Mouse (Mus musculus): Measurements from ENCODE around the gene Itgb5. TPM values are rescaled to one million over a fixed set of nuclear protein-coding genes. Genes with fewer than 3 reads are reported as not detected.

Gene Itgb5
- polyA plus RNA-seq, 1 experiment from 2014 or later: 26.0 TPM

DNA sequence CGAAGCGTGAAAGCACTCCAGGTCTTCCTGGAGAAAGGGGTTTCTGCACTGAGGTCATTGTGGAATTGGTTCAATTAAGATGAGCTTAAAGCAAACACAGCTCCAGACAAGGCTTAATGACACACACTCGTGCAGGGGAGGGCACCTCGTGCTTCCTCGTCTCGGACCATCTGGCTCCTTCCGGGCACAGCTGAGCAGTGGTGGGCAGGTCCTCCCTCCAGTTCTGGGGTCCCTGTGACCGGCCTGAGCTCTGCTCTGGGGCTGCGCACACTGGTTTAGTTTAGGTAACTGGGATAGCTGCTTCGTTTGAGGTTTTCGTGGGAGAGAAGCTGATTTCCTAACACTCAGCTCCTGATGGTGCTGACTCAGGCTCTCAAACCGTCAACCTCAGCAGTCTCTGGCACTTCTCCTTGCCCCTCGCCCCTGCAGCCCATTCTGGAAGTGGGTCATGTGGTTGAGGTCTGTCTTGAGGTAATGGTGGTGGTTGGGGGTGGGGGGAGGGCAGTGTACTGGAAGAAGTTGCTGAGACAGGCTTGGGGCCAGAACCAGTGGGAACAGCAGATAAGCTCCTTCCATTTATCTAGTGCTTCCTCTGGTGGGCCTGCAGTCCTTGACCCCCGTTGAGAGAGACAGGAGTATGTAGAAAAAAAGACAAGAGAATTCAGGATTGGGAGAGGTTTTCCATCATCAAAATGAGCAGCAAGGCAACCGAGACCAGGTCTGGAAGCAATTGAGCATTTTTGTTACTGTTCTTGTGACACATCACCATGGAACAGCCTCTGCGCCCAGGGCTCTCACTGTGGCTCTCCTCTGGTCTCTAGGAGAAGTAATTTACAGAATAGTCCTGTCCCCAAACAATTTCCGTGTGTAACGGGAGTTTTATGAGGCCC is 92.9 kb downstream of the Itgb5 start:
- H3K4me1 ChIP-seq (replicated peaks; ENCODE audit: control insufficient read depth, insufficient read depth): no peaks in the 10 kb centered on the region
- no peak for DNase-seq (ENCODE audit: low spot score)
- H3K9ac ChIP-seq (ENCODE audit: low read length): no peak overlapping the region
- no peak overlapping the region for H3K4me3 ChIP-seq (ENCODE audit: low read depth, low read length)
- peak; percentile 63; the same call in 1 of the 2 replicates for ATAC-seq (ENCODE audit: low FRiP score, low TSS enrichment)
- H3K27me3 ChIP-seq (ENCODE audit: control insufficient read depth, insufficient read depth, low read length): no peaks in the 10 kb centered on the region
- no peak for TF ChIP-seq EP300 (optimal IDR thresholded peaks at IDR 0.05)
- TF ChIP-seq CTCF (IDR thresholded peaks at IDR 0.05; ENCODE audit: low read depth): no peak
- no peak overlapping the region for H3K4me2 ChIP-seq (replicated peaks; ENCODE audit: low read depth)
- H3K27ac ChIP-seq (replicated peaks): peak overlapping the region; percentile 67
- no peaks in the 10 kb centered on the region for H3K9me3 ChIP-seq (ENCODE audit: control insufficient read depth, low read length)
- 0 out of 2 replicates have a peak, but pooled peaks cover 9% of the 10 kb centered on the region for H3K36me3 ChIP-seq (ENCODE audit: control insufficient read depth, insufficient read depth, low read length)
- WGBS: 45% methylated on average over 18 of the region's 18 CpGs

DNA sequence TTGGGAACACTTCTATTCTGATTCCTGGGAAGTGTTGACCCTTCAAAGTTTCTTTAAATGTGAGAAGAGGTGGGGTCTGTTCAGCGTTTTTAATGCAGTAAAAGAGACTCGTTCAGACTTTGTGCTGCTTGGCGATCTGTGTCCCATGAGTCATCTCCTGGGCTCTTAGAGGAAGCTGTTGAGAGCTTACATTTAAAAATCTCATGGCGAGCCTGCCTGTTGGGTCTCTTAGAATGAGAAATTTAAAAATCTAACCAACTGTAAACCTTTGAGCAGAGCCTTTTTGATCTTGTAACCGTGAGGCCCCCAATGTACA is 93.5 kb downstream of the Itgb5 start:
- TF ChIP-seq CTCF (IDR thresholded peaks at IDR 0.05; ENCODE audit: low read depth) (no peak), EP300 (optimal IDR thresholded peaks at IDR 0.05) (no peak)
- no peak for DNase-seq (ENCODE audit: low spot score)

DNA sequence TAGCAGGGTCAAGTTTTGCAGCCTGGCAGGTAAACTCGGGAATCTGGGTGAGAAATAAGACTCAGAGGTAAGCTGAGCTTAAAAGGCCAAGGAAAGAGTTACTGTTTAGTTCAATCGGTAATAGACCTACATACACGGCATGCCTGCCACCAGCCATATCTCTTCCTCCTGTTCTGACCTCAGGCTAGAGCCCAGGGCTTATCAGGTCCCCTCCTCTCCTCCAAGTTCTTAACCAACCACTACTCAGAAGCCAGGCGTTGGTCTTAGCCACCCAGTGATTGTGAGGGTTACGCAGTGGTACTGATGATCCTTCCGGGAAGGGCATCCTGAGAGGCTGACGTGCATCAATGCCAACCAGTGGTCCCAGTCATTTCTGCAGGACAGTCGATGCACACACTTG is 94.3 kb downstream of the Itgb5 start:
- H3K27me3 ChIP-seq (ENCODE audit: control insufficient read depth, insufficient read depth, low read length): no peaks in the 10 kb centered on the region
- TF ChIP-seq EP300 (optimal IDR thresholded peaks at IDR 0.05) (no peak), CTCF (IDR thresholded peaks at IDR 0.05; ENCODE audit: low read depth) (no peak)
- 0 out of 2 replicates have a peak, but pooled peaks cover under 1% of the 10 kb centered on the region for H3K4me1 ChIP-seq (replicated peaks; ENCODE audit: control insufficient read depth, insufficient read depth)
- H3K4me2 ChIP-seq (replicated peaks; ENCODE audit: low read depth): no peak overlapping the region
- no peak overlapping the region for H3K9ac ChIP-seq (ENCODE audit: low read length)
- WGBS: 90% methylated on average over 8 of the region's 8 CpGs
- no peak overlapping the region for H3K27ac ChIP-seq (replicated peaks)
- no peak overlapping the region for H3K4me3 ChIP-seq (ENCODE audit: low read depth, low read length)
- ATAC-seq (ENCODE audit: low FRiP score, low TSS enrichment) (no peak), DNase-seq (ENCODE audit: low spot score) (no peak)
- H3K9me3 ChIP-seq (ENCODE audit: control insufficient read depth, low read length): no peaks in the 10 kb centered on the region
- H3K36me3 ChIP-seq (ENCODE audit: control insufficient read depth, insufficient read depth, low read length): 0 out of 2 replicates have a peak, but pooled peaks cover 9% of the 10 kb centered on the region

More for the DNA sequence above, 93.5 kb downstream of the Itgb5 start:
- Histone ChIP-seq H3K27ac (replicated peaks) (peak overlapping the region; percentile 67), H3K4me1 (replicated peaks; ENCODE audit: control insufficient read depth, insufficient read depth) (no peaks in the 10 kb centered on the region), H3K4me3 (ENCODE audit: low read depth, low read length) (no peak overlapping the region), H3K9ac (ENCODE audit: low read length) (no peak overlapping the region), H3K27me3 (ENCODE audit: control insufficient read depth, insufficient read depth, low read length) (no peaks in the 10 kb centered on the region), H3K9me3 (ENCODE audit: control insufficient read depth, low read length) (no peaks in the 10 kb centered on the region), H3K36me3 (ENCODE audit: control insufficient read depth, insufficient read depth, low read length) (0 out of 2 replicates have a peak, but pooled peaks cover 9% of the 10 kb centered on the region), H3K4me2 (replicated peaks; ENCODE audit: low read depth) (no peak overlapping the region)
- 26% methylated on average over 5 of the region's 5 CpGs for WGBS
- no peak for ATAC-seq (ENCODE audit: low FRiP score, low TSS enrichment)

DNA sequence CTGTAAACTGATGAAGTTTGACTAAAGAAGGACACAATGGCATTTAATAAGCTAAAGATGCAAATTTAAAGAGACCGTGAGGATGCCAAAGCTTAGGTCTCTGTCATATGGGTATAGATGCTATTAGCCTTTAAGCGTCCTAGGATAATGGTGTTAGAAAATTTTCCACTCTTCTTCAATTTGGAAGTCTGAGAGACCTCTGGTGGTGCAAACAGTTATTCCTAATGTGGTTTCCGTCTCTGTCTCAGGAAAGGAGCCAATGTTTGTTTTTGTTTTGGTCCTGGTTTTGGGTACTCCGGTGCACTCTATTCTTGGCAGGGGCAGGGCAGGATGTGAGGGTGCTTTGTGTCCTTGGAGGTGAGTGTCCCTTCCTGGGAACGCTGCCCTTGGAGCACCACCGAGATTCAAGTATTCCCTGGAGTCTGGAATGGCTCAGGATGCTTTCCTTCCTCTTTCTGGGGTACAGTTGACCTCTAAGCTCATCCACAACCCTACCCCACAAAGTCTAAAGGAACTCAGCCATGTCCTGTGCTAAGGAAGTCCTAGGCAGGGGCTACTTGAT is 97.9 kb downstream of the Itgb5 start:
- no peaks in the 10 kb centered on the region for H3K9me3 ChIP-seq (ENCODE audit: control insufficient read depth, low read length)
- no peak overlapping the region for H3K4me3 ChIP-seq (ENCODE audit: low read depth, low read length)
- H3K36me3 ChIP-seq (ENCODE audit: control insufficient read depth, insufficient read depth, low read length): no peaks in the 10 kb centered on the region
- H3K4me2 ChIP-seq (replicated peaks; ENCODE audit: low read depth): no peak overlapping the region
- ATAC-seq (ENCODE audit: low FRiP score, low TSS enrichment) (no peak), DNase-seq (ENCODE audit: low spot score) (no peak)
- 71% methylated on average over 6 of the region's 6 CpGs for WGBS
- peaks cover 2% of the 10 kb centered on the region; the same call in 1 of the 2 replicates for H3K4me1 ChIP-seq (replicated peaks; ENCODE audit: control insufficient read depth, insufficient read depth)
- no peak overlapping the region for H3K27ac ChIP-seq (replicated peaks)
- TF ChIP-seq EP300 (optimal IDR thresholded peaks at IDR 0.05) (no peak), CTCF (IDR thresholded peaks at IDR 0.05; ENCODE audit: low read depth) (peak; percentile 25; the same call in 1 of the 2 replicates)
- no peak overlapping the region for H3K9ac ChIP-seq (ENCODE audit: low read length)
- no peaks in the 10 kb centered on the region for H3K27me3 ChIP-seq (ENCODE audit: control insufficient read depth, insufficient read depth, low read length)

DNA sequence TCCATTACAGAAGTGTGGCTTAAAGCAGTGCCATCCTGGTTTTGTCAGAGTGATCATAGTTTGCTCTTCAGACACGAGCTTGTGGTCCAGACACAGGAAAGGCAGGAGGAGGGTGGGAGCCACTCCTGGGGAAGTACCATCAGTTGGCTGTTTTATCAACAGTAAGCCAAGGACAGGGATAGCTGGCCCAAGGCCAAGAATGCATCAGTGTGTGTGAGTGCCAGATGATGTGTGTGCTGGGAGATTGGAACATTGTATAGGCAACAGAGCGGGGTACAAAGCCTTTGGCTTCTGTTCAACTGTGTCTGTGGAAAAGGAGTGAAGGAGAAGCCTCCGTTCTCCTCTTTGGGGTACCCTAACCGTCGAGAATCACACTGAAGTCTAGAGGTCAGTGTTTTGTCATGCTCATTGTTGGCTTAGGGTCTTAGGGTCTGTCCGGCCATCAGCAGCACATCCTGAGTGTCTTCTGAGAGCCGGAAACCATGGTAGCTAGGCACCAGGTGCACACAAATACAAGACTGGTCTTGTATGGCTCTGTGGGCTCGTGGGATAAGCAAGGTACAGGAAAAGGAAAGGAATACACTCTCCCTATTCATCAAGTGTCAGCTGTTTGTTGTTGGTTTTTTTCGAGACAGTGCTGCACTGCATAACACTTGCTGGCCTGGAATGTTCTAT is 99.5 kb downstream of the Itgb5 start:
- no peaks in the 10 kb centered on the region for H3K27me3 ChIP-seq (ENCODE audit: control insufficient read depth, insufficient read depth, low read length)
- TF ChIP-seq EP300 (optimal IDR thresholded peaks at IDR 0.05) (no peak), CTCF (IDR thresholded peaks at IDR 0.05; ENCODE audit: low read depth) (no peak)
- no peaks in the 10 kb centered on the region for H3K9me3 ChIP-seq (ENCODE audit: control insufficient read depth, low read length)
- H3K36me3 ChIP-seq (ENCODE audit: control insufficient read depth, insufficient read depth, low read length): no peaks in the 10 kb centered on the region
- no peak overlapping the region for H3K27ac ChIP-seq (replicated peaks)
- no peak overlapping the region for H3K9ac ChIP-seq (ENCODE audit: low read length)
- no peak for ATAC-seq (ENCODE audit: low FRiP score, low TSS enrichment)
- no peak overlapping the region for H3K4me3 ChIP-seq (ENCODE audit: low read depth, low read length)
- DNase-seq (ENCODE audit: low spot score): no peak
- no peak overlapping the region for H3K4me2 ChIP-seq (replicated peaks; ENCODE audit: low read depth)
- peaks cover 4% of the 10 kb centered on the region for H3K4me1 ChIP-seq (replicated peaks; ENCODE audit: control insufficient read depth, insufficient read depth)
- WGBS: 51% methylated on average over 9 of the region's 9 CpGs
